Mouse (Mus musculus) right cerebral cortex, adult 18-20 months (tissue): Measurements from ENCODE around the gene Slc43a2.
"Not testable (repeated sequence)": the region's sequence is repeated elsewhere in the genome, so short reads cannot be mapped to it uniquely, and the experiment has no call there.

ENCODE experiments used
- DNase-seq: peaks from one replicate; pipeline ENCODE4 v3.0.0; 2022; ENCODE audit warnings: mixed read lengths

Slc43a2 gene

DNA sequence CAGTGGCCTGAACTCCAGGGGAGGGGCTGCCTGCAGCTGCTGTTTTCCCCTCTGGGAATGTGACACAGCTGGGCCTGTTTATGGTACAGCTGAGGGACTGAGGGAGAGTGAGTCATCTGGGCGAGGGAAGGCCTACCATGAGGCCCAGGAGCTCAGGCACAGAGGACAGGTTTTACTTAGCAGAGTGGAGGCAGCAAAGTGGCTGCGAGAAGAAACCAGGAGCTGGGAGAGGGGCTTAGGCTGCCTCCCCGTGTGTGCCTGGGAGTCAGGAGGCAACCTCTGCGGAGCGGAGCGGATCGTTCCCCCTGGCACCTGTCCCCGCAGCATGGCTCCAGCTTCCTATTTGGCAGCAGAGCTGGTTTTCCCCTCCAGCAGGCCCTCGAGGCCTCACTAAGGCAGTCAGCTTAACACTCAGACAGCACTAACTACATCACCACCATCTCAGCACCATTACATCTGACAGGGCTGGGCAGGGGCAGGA, 20.5 kb downstream of the Slc43a2 start:
- peak; percentile 60 for DNase-seq

DNA sequence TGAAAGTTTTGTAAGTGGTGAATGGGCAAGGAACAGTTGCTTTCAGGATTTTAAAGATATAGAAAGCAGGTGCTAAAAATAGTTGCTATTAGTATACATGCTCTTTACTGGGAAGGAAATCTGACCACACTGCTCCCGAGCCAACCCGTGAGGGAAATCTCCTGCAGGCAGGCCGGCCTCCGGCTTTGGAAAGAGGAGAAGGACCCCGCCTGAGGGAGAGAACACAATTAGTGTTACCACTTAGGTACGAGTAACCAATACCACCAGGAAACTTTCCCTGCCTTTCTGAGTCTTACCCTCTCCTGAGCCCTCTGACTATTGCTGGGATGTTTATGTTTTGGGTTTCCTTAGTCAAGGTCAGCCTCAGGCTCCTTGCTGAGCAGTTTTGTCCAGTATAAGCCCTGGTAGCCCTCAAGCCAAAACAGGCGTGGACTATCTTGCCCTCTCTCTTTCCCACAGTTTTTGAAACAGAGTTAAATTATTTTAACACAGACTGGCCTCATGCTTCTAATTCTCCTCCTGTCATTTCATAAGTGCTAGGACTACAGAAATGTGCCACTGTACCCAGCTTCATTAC, 21.5 kb downstream of the Slc43a2 start:
- DNase-seq = no peak

DNA sequence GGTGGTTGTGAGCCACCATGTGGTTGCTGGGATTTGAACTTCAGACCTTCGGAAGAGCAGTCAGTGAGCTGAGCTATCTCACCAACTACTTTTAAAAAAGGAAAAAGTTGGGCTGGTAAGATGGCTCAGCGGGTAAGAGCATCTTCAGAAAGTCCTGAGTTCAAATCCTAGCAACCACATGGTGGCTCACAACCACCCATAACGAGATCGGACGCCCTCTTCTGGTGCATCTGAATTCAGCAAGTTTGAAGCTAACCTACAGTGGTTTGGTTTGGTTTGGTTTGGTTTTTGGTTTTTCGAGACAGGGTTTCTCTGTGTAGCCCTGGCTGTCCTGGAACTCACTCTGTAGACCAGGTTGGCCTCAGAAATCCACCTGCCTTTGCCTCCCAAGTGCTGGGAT, 24.5 kb downstream of the Slc43a2 start:
- DNase-seq = not testable (repeated sequence)

DNA sequence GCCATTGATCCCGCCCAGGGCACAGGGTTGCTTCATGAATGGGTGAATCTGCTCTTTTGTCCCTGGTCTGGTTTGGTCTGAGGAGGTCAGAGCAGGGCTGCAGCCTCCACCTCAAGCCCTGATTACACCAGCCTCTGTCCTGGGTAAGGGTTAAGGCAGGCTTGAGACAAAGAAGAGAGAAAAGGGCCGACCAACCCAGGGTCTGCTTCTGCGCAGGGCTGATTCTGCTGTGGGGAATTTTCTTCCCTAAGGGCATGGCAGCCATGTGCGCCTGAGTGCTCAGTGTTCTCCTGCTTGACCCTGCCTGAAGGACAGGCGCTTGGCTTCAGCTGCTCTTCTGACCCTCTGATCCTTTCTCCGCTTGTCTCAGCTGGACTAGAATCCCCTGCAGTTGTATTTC, 25.6 kb downstream of the Slc43a2 start:
- DNase-seq = no peak

DNA sequence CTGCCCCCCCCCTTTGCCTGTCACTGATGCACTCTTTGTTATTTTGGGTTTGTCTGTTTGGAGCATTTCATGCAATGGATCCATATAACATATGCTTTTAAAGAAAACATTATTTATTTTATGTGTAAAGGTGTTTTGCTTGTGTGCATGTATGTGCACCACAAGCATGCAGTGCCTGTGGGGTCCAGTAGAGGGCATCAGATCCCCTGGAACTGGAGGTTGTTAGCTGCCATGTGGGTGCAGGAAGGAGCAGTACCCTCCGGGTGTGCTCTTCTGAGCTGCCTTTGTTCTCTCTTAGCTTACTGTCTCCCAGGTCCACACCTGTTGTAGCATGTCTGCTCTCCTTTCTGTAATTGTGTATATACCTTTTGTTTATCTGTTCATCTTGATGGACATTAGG, 26.6 kb downstream of the Slc43a2 start:
- no peak for DNase-seq

DNA sequence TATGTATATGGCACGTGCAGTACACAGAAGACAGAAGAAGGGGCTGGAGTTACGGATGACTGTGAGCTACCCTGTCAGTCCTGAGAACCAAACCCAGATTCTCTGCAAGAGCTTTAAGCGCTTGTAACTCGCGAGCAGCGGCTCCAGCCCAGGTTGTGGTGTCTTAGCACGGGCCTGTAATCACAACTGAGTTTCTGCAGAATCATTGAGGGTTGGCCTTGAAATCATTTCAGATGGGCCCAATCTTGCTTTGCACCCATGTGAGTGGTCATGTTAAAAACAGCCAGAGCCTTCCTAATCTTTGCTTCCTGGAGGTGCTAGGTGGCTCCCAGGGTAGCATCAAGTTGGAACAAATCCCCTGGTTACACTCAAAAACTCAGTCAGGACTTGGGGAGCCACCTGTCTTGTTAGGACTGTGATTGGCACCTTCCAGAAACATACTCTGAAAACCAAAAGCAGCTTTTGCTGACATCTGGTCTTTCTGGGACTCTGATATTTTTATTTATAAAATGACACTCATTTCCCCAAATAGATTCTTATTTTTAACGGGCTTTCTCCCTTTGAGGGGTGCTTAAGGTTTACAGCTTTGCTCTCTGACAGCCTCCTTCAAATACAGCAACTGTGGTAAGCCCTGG, 28.5 kb downstream of the Slc43a2 start:
- DNase-seq = no peak

DNA sequence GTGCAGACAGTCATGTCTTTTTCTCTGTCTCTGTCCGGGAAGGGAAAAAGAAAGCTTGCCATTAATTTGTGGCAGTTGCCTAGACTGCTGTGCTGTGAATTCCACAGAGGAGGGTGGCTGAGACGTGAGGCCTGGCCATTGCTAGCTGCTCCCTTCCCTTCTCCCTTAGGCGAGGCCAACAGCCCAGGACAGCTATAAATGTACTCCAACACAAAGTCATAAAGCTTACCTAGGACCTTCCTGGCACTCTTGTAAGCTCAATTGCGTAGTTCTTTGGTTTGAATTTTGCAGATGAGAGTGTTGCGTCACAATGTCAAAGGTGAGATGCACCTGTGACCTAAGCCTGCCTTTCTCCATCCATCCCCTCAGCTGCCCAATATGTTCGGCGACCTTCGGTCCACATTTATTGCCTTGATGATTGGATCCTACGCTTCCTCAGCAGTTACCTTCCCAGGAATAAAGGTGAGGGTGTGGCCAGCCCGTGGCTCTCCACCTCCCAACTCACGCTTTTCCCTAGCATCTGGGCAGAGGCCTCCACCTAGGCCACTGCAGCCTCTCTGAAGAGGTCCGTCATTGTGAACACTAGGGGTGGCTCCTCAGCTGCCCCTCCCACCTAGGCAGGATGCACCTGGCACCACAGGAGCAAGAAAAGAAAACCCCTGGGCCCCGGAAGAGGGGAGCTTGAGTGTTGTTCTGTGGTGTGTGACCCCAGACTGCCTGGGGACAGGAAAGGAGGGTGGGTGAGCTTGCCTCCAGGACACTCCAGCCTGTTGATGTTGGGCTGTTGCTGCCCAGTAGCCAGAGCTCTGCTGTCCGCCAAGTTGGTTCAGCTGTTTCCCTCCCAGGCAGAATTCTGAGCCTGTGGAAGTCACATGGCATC, 29.3 kb downstream of the Slc43a2 start:
- no peak for DNase-seq

DNA sequence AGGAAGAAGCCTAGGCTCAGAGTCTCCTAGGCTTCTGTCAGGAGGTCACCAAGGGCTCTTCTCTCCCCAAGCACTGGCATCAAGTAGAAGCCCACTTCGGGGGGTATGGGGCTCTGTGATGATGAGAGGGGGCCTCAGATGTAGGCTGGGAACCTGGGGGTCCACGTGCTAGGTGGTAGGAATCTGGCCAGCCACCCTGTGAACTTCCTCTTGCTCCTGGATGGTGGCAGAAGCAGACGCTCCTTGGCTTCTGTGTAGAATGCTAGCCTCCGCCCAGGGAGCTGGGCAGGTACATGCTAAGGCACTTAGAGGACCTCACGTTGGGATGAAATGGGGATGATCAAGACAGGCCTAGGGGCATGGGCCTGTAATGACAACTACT, 29.9 kb downstream of the Slc43a2 start:
- no peak for DNase-seq

DNA sequence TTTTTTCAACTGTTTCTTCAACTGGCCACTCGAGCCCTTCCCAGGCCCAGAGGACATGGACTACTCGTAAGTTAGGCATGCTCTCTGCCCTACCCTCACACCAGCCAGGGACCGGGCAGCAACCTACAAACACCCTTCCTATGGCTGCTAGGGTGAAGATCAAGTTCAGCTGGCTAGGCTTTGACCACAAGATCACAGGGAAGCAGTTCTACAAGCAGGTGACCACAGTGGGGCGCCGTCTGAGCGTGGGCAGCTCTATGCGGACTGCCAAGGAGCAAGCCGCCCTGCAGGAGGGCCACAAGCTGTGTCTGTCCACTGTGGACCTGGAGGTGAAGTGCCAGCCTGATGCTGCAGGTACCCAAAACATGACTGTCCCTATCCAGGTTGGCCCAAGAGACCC, 31.3 kb downstream of the Slc43a2 start:
- no peak for DNase-seq

DNA sequence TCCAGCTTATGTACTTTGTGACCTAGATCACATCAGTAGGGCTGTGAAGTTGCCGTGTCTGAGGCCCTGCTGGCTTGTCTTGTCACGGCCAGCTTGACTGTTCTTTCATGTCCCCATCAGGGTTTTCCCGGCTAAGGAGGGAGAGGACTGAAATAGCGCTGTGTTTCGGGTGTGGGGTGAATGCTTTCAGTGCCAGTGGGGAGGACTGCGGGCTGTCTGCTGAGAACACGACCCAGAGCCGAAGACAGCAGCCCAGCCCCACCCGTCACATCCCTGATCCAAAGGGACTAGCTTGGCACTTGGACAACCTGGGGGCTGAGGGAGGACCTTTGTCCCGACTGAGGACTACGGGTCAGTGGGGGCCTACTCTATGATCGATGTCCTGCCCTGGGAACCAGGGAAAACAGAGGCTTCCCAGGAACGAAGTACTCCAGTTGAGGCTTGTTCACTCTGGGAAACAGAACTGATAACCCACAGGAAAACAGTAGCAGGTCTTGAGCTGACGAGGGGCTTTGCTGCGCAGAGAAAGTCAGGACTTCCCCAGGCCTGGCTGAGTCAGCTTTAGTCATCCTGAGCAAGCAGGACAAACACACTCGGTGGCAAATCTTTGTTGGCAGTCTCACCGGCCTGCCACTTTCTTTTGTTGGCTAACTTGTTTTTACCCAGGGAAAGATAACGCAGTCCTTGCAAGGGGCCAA, 32.5 kb downstream of the Slc43a2 start:
- DNase-seq = peak; percentile 43

DNA sequence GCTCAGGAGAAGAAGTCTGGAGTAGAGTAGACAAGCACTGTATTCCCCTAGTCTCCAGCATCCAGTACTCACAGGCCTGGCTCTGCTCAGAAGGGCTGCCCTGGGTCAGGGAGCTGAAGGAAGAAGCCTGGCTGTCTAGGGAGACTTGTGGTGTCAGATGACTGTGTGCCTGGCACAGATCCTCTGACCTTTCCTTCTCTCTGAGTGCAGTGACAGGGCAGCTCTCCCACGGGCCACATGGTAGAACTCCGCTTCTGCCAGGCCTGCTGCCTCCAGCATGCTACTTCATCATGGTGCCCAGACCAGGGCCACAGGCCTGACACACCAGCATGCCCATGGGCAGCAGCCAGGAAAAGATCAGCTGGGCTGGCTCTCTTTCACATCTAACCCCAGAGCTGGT, 34.4 kb downstream of the Slc43a2 start:
- no peak for DNase-seq

DNA sequence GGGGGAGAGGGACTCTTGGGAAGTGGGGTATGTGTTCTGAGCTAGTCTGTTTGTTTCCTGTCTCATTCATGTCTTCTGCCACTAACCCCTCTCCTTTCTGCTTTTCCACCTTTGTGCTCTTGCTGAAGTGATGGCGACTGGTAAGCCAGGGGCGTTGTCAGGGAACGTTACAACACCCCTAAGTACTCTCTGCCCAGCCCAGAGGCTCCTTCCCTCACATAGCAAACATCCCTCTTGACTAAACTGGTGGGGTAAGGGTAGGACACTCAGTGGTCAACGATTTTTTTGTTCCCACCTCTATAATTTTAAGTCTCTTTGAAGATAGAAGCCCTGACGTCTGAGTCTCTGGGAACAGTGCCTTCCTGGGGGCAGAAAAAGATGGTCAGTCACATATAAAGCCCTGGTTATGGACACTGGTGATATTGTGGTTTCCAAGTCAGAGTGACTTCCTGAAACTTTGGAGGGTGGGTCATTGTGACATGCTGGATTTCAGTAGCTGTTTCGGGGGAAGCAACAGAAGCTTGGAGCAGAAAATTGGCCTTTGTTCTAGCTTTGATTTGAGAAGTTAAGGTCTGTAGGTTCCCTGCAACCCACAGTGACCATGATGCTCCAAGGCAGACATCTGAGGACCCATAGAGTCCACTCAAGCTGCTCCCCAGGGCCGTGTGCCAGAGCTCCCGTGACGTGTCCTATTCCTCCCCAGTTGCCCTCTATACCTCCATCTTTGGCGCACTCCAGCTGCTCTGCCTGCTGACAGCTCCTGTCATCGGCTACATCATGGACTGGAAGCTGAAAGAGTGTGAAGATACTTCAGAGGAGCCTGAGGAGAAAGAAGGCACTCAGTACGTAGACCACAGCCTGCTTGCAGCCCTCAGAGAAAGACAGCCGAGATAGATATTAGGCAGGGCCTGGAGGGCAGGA, 35.0 kb downstream of the Slc43a2 start:
- DNase-seq = no peak

DNA sequence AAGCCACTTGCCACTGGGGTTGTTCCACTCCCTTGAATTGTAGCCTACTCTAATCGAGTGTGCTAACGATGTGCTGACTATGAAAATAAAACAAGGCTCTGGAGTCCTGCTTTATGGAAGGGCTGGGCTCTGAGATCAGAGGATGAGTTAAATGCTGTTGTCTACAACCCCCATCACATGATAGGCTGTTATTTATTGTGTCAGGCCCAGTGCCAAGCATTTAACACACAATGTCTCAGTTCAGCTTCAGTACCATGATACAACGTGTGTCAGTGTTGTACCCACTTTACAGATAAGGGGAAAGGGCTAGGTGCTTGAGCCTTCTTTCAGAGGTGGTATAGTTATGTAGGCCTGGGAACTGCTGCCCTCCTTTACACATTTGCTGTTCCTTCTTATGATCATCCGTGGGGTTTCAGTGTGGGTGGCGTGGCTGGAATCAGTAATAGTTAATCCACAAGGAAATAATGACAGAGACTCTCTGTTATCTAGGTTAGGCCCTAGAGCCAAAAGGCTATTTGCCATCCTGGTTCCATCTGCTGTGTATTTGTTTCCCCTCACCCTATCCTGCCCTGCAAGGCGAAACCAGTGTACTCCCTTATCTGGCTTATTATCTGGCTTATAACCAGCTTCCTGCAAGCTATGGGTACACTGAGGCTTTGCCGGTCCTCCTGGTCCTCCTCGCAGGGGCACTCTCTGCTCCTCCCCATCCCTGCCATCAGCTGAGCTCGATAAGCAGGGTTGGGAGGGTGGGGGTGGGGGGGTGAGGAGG, 36.0 kb downstream of the Slc43a2 start:
- no peak for DNase-seq

DNA sequence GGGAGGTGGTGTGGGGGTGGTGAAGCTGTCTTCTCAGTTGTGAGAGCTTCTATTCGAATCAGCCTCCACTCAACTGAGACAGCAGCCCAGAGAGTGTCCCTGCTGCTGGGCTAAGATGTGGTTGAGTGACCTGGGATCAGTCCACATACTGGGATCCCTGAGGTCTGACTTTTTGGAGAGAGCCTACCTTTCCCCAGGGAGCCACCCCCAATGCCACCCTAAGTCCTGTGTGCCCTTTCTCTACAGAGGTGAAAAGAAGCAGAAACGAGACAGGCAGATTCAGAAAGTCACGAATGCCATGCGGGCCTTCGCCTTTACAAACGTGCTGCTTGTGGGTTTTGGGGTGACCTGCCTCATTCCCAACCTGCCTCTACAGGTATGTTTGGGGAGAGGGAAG, 36.6 kb downstream of the Slc43a2 start:
- no peak for DNase-seq

DNA sequence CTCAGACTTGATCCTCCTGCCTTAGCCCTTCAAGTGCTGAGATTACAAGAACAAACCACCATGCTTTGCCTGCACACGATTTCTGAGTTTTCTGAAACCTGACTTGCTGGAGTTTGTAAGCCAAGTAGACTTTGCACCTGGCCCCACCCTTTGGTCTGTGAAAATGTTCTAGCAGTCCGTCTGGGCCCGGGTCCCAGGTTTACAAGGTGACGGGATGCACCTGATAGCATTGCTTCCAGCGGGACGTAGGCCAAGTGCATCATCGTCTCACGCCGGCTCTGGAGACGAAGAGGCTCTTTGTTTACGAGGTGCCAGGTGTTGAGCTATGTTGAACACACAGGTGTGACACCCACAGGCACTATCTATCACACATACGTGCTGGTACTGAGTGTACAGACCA, 37.5 kb downstream of the Slc43a2 start:
- no peak for DNase-seq

DNA sequence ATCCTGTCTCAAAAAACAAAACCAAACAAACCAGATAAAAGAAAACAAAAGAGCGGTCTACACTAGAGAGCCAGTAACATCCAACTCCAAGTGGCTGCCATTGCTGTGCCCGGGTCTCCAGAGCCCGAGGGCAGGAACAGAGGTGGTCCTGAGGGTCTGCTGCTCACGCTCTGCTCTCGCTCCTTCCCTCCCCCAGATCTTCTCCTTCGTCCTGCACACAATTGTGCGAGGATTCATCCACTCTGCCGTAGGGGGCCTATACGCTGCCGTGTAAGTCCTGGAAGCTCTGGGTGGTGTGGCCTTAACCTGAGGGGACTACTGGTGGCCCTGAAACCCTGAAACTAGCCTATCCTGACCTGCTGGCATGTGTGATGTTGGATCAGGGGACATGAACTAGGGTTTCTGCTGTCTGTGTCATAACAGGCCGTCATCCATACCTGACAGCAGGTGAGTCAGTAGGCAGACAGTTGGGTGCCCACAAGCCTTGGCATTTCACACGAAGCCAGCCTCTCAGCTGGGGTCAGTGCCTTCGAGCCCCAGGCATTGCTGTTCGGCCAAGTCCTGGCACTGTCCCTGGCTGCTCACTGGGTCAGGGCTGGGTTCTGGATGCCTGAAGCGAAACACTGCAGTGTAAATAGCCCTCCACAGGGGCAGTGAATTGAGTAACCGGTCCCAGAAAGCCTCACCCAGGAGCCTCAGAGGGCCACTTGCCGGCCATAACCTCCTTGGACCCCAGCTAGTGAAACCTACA, 39.1 kb downstream of the Slc43a2 start:
- no peak for DNase-seq

DNA sequence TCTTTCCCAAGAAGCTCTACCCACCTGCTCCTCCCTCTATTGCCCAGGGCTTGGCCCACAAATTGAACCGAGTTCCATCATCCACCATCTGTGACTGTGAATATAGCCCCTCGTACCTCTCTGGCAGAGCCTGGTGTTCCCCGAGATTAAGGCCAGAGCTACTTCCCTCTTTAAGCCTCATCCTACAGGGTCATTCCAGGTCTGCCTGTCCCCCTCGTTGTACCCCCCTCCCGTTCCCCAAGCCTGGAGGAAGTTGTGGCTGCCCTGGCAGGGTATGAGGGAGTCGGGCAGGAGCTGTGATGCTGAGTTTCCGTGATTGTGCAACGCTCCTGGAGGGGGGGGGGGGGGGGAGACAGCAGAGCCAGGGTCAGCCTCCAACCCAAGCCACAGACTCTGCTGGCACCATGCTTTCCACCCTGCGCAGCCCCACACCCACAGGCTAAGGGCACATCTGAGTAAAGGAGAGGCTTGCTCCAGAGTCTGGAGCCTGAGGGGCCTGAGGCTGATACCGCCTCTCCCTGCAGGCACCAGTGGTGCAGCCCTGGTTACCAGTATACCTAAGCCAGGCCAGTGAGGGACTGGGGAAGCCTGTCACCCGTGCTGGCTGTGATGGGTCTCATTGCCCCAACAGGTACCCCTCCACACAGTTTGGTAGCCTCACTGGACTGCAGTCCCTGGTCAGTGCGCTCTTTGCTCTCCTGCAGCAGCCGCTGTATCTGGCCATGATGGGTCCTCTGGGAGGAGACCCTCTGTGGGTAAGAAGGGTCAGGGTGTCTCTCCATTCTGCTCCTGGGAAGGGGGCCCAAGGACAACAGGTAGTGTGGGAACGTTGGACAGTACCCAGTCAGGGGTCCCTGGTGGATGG, 39.9 kb downstream of the Slc43a2 start:
- DNase-seq = no peak

DNA sequence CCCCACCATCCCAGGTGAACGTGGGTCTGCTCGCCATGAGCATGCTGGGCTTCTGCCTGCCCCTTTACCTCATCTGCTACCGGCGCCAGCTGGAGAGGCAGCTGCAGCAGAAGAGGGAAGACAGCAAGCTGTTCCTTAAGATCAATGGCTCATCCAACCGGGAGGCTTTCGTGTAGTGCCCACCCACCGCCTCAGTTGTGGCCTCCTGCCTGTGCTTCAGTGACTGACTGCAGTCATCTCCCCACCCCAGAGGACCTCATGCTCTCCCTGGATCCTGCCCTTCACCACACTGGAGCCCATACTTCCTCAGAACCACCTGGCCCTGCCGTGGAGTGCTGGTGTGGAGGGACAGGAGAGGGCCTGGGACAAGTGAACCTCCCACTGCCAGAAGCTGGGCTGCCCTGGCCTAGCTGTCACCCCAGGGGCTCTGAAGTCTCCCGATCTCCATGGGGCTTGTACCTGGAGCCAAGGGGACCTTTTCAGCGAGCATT, 40.9 kb downstream of the Slc43a2 start:
- DNase-seq = peak; percentile 42

DNA sequence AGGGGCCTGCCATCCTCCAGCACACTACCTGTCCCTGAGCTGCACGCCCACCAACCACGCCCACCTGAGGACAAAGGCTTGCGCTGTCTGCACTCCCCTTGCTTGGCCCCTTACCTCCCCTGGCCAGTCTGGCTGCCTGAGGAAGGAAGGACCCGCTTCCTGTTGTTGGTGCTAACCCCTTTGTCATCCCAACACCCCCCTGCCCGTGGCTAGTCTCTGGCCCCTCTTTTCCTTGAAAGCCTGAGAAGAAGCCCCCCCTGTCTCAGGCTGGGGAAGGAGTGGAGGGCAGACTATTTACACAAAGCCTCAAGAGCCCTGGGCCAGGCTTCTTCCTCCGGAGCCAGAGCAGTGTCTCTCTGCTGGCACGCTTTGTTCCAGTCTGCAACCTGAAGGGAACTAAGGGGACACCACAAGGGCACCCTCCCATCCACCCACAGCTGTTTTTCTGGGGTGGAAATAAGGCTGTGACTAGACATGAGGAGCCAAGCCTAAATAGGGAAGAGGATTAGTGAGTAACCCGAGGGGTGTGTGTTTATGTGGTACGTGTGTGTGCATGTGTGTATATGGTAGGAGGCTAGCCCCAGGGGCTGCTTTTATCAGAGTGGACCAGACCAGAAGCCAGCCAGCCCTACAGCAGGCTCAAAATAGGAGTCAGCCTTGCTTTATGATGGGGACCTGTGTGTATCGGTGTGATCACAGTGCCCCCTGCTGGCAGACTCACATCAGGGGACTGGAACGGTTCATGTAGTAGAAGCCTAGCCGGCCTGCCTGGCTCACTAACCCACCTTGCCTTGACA, 41.6 kb downstream of the Slc43a2 start:
- peak; percentile 93 for DNase-seq
